8 mouse cellular contexts compared by ENCODE assay signal in genomic region chr2:5011898-5012490, GRCm38 (mm10). TPM values are rescaled to one million over a fixed set of nuclear protein-coding genes. Genes with fewer than 3 reads are reported as not detected.
DNase-seq lines count a peak whose midpoint lies in the region; ATAC-seq and TF ChIP-seq lines count a peak whose summit lies in the region.

No protein-coding gene starts in this region.

- no peak for TF ChIP-seq CTCF in testis, adult 2 months (IDR thresholded peaks at IDR 0.05; ENCODE audit: control insufficient read depth, insufficient read depth, insufficient replicate concordance, low read depth, low read length)

- no peak overlapping the region for H3K27ac ChIP-seq in testis, adult 2 months (ENCODE audit: control insufficient read depth, insufficient read depth, low read depth, low read length)
- H3K27ac ChIP-seq in liver, embryonic 11.5 days (ENCODE audit: low read depth, low read length) = peak overlapping the region; percentile 38

- ATAC-seq in liver, embryonic 11.5 days (replicated peaks; ENCODE audit: low FRiP score) = peak; percentile 48; the same call in 1 of the 2 replicates

- peaks cover 3% of the 10 kb centered on the region for H3K4me1 ChIP-seq in testis, adult 2 months (ENCODE audit: control insufficient read depth, insufficient read depth, low read length)
- peaks cover 11% of the 10 kb centered on the region for H3K4me1 ChIP-seq in liver, embryonic 11.5 days (replicated peaks; ENCODE audit: control insufficient read depth, insufficient read depth, low read length)

- H3K4me3 ChIP-seq in testis, adult 2 months (ENCODE audit: control insufficient read depth, low read depth, low read length) = peak overlapping the region; percentile 98
- peak overlapping the region; percentile 78 for H3K4me3 ChIP-seq in liver, embryonic 11.5 days (ENCODE audit: low read depth, low read length)

- TF ChIP-seq POLR2A in testis, adult 2 months (IDR thresholded peaks at IDR 0.05; ENCODE audit: control insufficient read depth, low read depth, low read length) = no peak

- peak overlapping the region; percentile 82 for H3K4me2 ChIP-seq in liver, embryonic 11.5 days

- no peaks in the 10 kb centered on the region for H3K36me3 ChIP-seq in testis, adult 2 months (ENCODE audit: control insufficient read depth, insufficient read depth, low read length)
- peaks cover 24% of the 10 kb centered on the region for H3K36me3 ChIP-seq in liver, embryonic 11.5 days (ENCODE audit: control insufficient read depth, insufficient read depth, low read length)

- peak overlapping the region; percentile 82 for H3K9ac ChIP-seq in liver, embryonic 11.5 days (ENCODE audit: low read depth, low read length)

- DNase-seq in embryo, embryonic 10.5 days (ENCODE audit: low spot score) = peak; percentile 22
- DNase-seq in embryo, embryonic 11 days = no peak
- DNase-seq in testis, postnatal 14 days (ENCODE audit: low spot score) = no peak
- DNase-seq in liver, embryonic 11.5 days (ENCODE audit: low spot score) = no peak
- DNase-seq in adipocyte (ENCODE audit: low spot score) = no peak
- DNase-seq in retina, embryonic 14.5 days (ENCODE audit: low spot score) = no peak
- DNase-seq in lung, postnatal 4 days = no peak

- H3K9me3 ChIP-seq in liver, embryonic 11.5 days (ENCODE audit: control insufficient read depth, low read length) = no peaks in the 10 kb centered on the region

- no peaks in the 10 kb centered on the region for H3K27me3 ChIP-seq in testis, adult 2 months (ENCODE audit: control insufficient read depth, insufficient read depth, low read length)
- H3K27me3 ChIP-seq in liver, embryonic 11.5 days (replicated peaks; ENCODE audit: control insufficient read depth, insufficient read depth, low read length) = no peaks in the 10 kb centered on the region

- WGBS in liver, embryonic 11.5 days = 10% methylated on average over 8 of the region's 8 CpGs

RNA-seq across cellular contexts. Expression of gene Mcm10, which starts 0.6 kb away (rescaled TPM):
- 4.1 and 4.4 TPM in 2 replicates for polyA plus RNA-seq in testis, adult 2 months (2012; rRNA removed)
- 77.2 and 84.4 TPM in 2 replicates for polyA plus RNA-seq in liver, embryonic 11.5 days (2014; fragmentation: Nextera tagmentation; extraction: Ambion mirVana)

RNA-seq across cellular contexts. Expression of gene Ucma, which starts 36.1 kb away (rescaled TPM):
- 0.20 TPM in 1 of 2 replicates, not detected in the other for polyA plus RNA-seq in testis, adult 2 months (2012; rRNA removed)
- not detected in 2 replicates for polyA plus RNA-seq in liver, embryonic 11.5 days (2014; fragmentation: Nextera tagmentation; extraction: Ambion mirVana)

RNA-seq across cellular contexts. Expression of gene Optn, which starts 51.9 kb away (rescaled TPM):
- 37.8 and 38.2 TPM in 2 replicates for polyA plus RNA-seq in testis, adult 2 months (2012; rRNA removed)
- 18.7 and 21.8 TPM in 2 replicates for polyA plus RNA-seq in liver, embryonic 11.5 days (2014; fragmentation: Nextera tagmentation; extraction: Ambion mirVana)

Comparison
In these comparisons a context has a peak if more than half of its experiments do, and no peak if none do; other contexts are left out.
1. RNA of gene Mcm10, which starts 0.6 kb away (polyA plus RNA-seq): 77.2 to 84.4 TPM in liver, embryonic 11.5 days; 4.1 to 4.4 TPM in testis, adult 2 months; every median in the first group is over 10 times any median in the second.